Mouse (Mus musculus): ENCODE measurements around the gene Caprin2. TPM values are rescaled to one million over a fixed set of nuclear protein-coding genes. Genes with fewer than 3 reads are reported as not detected.

Gene Caprin2
- polyA plus RNA-seq, 1 experiment: 1.8 TPM

- TF ChIP-seq SRF (IDR thresholded peaks at IDR 0.05; ENCODE audit: control insufficient read depth, insufficient read length, low read depth) (no peak), USF1 (IDR thresholded peaks at IDR 0.05; ENCODE audit: low read depth) (no peak), REST (IDR thresholded peaks at IDR 0.05; ENCODE audit: insufficient read depth, insufficient read length) (no peak)
- no peaks in the 10 kb centered on the region for H3K79me2 ChIP-seq (ENCODE audit: control insufficient read depth, insufficient read depth)
- H3ac ChIP-seq (ENCODE audit: control insufficient read depth, insufficient read length): no peak overlapping the region
- H3K27me3 ChIP-seq (ENCODE audit: control insufficient read depth, insufficient read depth, insufficient read length): no peaks in the 10 kb centered on the region
- H3K36me3 ChIP-seq (ENCODE audit: control insufficient read depth, insufficient read depth): peaks cover 35% of the 10 kb centered on the region
- no peak overlapping the region for H3K4me2 ChIP-seq (ENCODE audit: low read depth)
- H3K4me3 ChIP-seq: no peak overlapping the region
These were observed 84.9 kb downstream of the Caprin2 start for GRCm38 (mm10) chr6:148811117-148811516.

- H3K4me2 ChIP-seq (ENCODE audit: low read depth): no peak overlapping the region
- H3ac ChIP-seq (ENCODE audit: control insufficient read depth, insufficient read length): no peak overlapping the region
- no peaks in the 10 kb centered on the region for H3K27me3 ChIP-seq (ENCODE audit: control insufficient read depth, insufficient read depth, insufficient read length)
- H3K36me3 ChIP-seq (ENCODE audit: control insufficient read depth, insufficient read depth): peaks cover 38% of the 10 kb centered on the region
- no peak overlapping the region for H3K4me3 ChIP-seq
- TF ChIP-seq TCF3 (IDR thresholded peaks at IDR 0.05; ENCODE audit: insufficient read length, low read depth) (no peak), MYOG (IDR thresholded peaks at IDR 0.05; ENCODE audit: control insufficient read depth in 1 of 3, insufficient read depth in 1 of 3, insufficient read length in 2 of 3, low read depth in 2 of 3) (no peak), POLR2AphosphoS2 (IDR thresholded peaks at IDR 0.05; ENCODE audit: insufficient read length, low read depth) (no peak), POLR2A (IDR thresholded peaks at IDR 0.05; ENCODE audit: insufficient read length, low read depth) (no peak), USF1 (IDR thresholded peaks at IDR 0.05; ENCODE audit: low read depth) (no peak), SRF (IDR thresholded peaks at IDR 0.05; ENCODE audit: control insufficient read depth, insufficient read length, low read depth) (no peak), TCF12 (IDR thresholded peaks at IDR 0.05; ENCODE audit: insufficient read depth, poor library complexity, severe bottlenecking) (no peak), MYOD1 (IDR thresholded peaks at IDR 0.05; ENCODE audit: control insufficient read depth in 1 of 3, insufficient read length in 2 of 3, low read depth in 2 of 3) (no peak), MAX (IDR thresholded peaks at IDR 0.05; ENCODE audit: low read depth) (no peak), REST (IDR thresholded peaks at IDR 0.05; ENCODE audit: insufficient read depth, insufficient read length) (no peak), CEBPB (IDR thresholded peaks at IDR 0.05; ENCODE audit: insufficient read depth, poor library complexity, severe bottlenecking) (no peak), E2F4 (IDR thresholded peaks at IDR 0.05; ENCODE audit: insufficient read depth) (no peak)
- H3K79me2 ChIP-seq (ENCODE audit: control insufficient read depth, insufficient read depth): no peaks in the 10 kb centered on the region
These were observed 96.3 kb downstream of the Caprin2 start for GRCm38 (mm10) chr6:148799773-148800172.

GRCm38 (mm10) chr6:148795145-148795544, 100.9 kb downstream of the Caprin2 start:
- Histone ChIP-seq H3K79me2 (ENCODE audit: control insufficient read depth, insufficient read depth) (no peaks in the 10 kb centered on the region), H3ac (ENCODE audit: control insufficient read depth, insufficient read length) (no peak overlapping the region), H3K4me2 (ENCODE audit: low read depth) (no peak overlapping the region), H3K4me3 (no peak overlapping the region), H3K27me3 (ENCODE audit: control insufficient read depth, insufficient read depth, insufficient read length) (no peaks in the 10 kb centered on the region), H3K36me3 (ENCODE audit: control insufficient read depth, insufficient read depth) (peaks cover 35% of the 10 kb centered on the region)
- TF ChIP-seq USF1 (IDR thresholded peaks at IDR 0.05; ENCODE audit: low read depth): peak; percentile 19
- peak in 1 of 3 experiments; percentile 40 for TF ChIP-seq MYOD1 (IDR thresholded peaks at IDR 0.05; ENCODE audit: control insufficient read depth in 1 of 3, insufficient read length in 2 of 3, low read depth in 2 of 3)
- no peak for TF ChIP-seq POLR2AphosphoS2 (IDR thresholded peaks at IDR 0.05; ENCODE audit: insufficient read length, low read depth)

Other genes starting within 250 kb of the Caprin2 start
- gene Ipo8, start 64.8 kb downstream of the Caprin2 start, polyA plus RNA-seq (2012; fragmentation: generic; extraction: Trizol): 13.8 TPM
- gene Sinhcaf, start 50.2 kb upstream of the Caprin2 start, polyA plus RNA-seq (2012; fragmentation: generic; extraction: Trizol): 8.5 TPM
- 3.1 TPM for gene Dennd5b, start 205.4 kb upstream of the Caprin2 start, polyA plus RNA-seq (2012; fragmentation: generic; extraction: Trizol)
- gene Gm10203, start 233.9 kb upstream of the Caprin2 start, polyA plus RNA-seq (2012; fragmentation: generic; extraction: Trizol): not detected
- 7.2 TPM for gene Etfbkmt, start 243.6 kb upstream of the Caprin2 start, polyA plus RNA-seq (2012; fragmentation: generic; extraction: Trizol)